Mouse (Mus musculus) hindbrain, embryonic 11.5 days (tissue): Measurements from ENCODE around the gene 1700066M21Rik. TPM values are rescaled to one million over a fixed set of nuclear protein-coding genes. Genes with fewer than 3 reads are reported as not detected.

ENCODE experiments used
- ATAC-seq: fragments of 200-750 bp; cut with Nextera tagmentation; 2 replicates; pipeline ENCODE4 v1.8.0; 2017; ENCODE audit warnings: mild to moderate bottlenecking, moderate TSS enrichment, moderate library complexity; ENCODE audit not compliant: low FRiP score
- DNase-seq: peaks from one replicate; pipeline ENCODE4 v3.0.0-alpha.2; 2015; ENCODE audit warnings: low spot score
- H3K27ac ChIP-seq: fragments of 300-500 bp; sonication (generic); 2 replicates; pipeline ENCODE4 v1.5.1; 2014; ENCODE audit warnings: mild to moderate bottlenecking, low read depth, low read length
- H3K27me3 ChIP-seq: fragments of 300-500 bp; sonication (generic); 2 replicates; pipeline ENCODE4 v1.6.1; 2014; ENCODE audit warnings: mild to moderate bottlenecking, low read length, moderate library complexity, mixed read lengths; ENCODE audit not compliant: control insufficient read depth, insufficient read depth
- H3K36me3 ChIP-seq: fragments of 300-500 bp; sonication (generic); 2 replicates; pipeline ENCODE4 v1.6.1; 2014; ENCODE audit warnings: mild to moderate bottlenecking, low read length, moderate library complexity, mixed read lengths; ENCODE audit not compliant: control insufficient read depth, insufficient read depth
- H3K4me1 ChIP-seq: fragments of 300-500 bp; sonication (generic); replicated peaks from 2 replicates; pipeline ENCODE4 v1.6.1; 2014; ENCODE audit warnings: low read length, mixed read lengths; ENCODE audit not compliant: control insufficient read depth, insufficient read depth
- H3K4me2 ChIP-seq: fragments of 300-500 bp; sonication (generic); replicated peaks from 2 replicates; pipeline ENCODE4 v1.6.1; 2014; ENCODE audit warnings: mild to moderate bottlenecking, low read depth, low read length
- H3K4me3 ChIP-seq: fragments of 300-500 bp; sonication (generic); 2 replicates; pipeline ENCODE4 v1.5.1; 2014; ENCODE audit warnings: low read depth, low read length
- H3K9ac ChIP-seq: fragments of 300-500 bp; sonication (generic); 2 replicates; pipeline ENCODE4 v1.6.1; 2014; ENCODE audit warnings: low read depth, low read length
- H3K9me3 ChIP-seq: fragments of 300-500 bp; sonication (generic); 2 replicates; pipeline ENCODE4 v1.6.1; 2016; ENCODE audit warnings: low read length; ENCODE audit not compliant: control insufficient read depth
- WGBS: fragments of 180-500 bp; shearing (Covaris S2); extraction: QIAGEN DNeasy Blood & Tissue Kit; methylation state at CpG from one replicate; pipeline ENCODE4 v1.1.7; 2014; 5-methylcytosine and 5-hydroxymethylcytosine counted together
- polyA plus RNA-seq: library from polyadenylated mRNA; unstranded; fragments of >200 nt; fragmentation: Nextera tagmentation; extraction: Ambion mirVana; gene quantifications from 2 replicates; pipeline ENCODE4 v1.2.1, GENCODE M21; 2014

Gene 1700066M21Rik
- polyA plus RNA-seq, 1 experiment from 2014 or later = 15.7 TPM

DNA sequence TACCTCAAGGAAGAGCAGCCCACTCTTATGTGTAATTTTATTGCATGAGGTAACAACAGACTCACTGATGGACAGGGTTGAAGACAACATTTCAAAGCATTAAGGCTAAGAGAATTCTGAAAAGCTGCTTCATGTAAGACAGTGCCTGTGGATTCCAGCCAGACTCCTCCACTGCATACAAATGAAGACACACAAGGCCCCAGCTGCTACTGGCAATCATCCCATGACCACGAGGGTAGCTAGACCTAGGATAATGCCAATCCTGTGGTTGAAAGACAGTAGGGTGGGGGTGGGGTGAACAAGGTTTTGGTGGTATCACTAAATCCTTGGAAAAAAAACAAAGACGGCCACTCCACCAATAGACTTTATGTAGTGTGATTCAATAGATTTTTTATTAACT is 10.5 kb downstream of the 1700066M21Rik start:
- Histone ChIP-seq H3K4me1 (no peaks in the 10 kb centered on the region), H3K4me3 (no peak overlapping the region), H3K36me3 (no peaks in the 10 kb centered on the region), H3K27me3 (no peaks in the 10 kb centered on the region), H3K9ac (no peak overlapping the region), H3K9me3 (no peaks in the 10 kb centered on the region), H3K27ac (no peak overlapping the region), H3K4me2 (no peak overlapping the region)
- WGBS = 71% methylated on average over 2 of the region's 2 CpGs
- 0 out of 2 replicates have a peak, but pooled peaks have one; percentile 51 for ATAC-seq
- DNase-seq = no peak

DNA sequence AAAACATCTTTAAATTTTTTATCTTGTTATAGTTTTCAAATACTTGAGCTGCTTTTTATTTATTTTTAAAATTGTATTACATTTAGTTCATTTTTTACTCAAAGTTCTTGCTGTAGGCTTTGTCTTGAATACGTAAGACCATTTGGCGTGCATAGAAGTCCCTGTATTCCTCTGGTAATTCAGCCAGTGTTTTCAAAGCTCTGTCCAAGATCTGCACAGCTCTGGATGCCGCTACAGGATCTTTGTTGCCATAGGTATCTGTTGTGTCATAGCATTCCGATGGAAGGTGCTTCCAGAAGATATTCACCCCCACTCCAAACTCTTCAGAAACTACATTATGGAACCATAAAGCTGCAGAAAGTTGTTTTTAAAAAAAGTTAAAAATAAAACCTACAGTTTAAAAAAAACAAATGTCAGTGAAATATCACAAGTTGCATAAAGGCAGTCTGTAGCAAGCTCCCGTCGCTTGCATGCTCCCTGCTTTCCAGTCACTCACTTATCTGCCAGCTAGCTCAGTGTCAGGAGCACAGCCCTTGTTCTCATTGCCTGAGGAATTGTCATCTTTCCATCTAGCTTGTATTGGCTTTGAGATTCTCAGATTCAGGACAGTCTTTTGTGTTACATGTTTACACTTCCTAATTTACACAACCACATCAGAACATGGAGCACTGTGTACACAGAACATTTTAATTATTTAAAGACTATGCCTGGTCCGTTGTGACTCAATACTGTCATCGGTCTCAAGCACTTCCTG is 11.2 kb downstream of the 1700066M21Rik start:
- Histone ChIP-seq H3K4me1 (no peaks in the 10 kb centered on the region), H3K4me2 (no peak overlapping the region), H3K9me3 (no peaks in the 10 kb centered on the region), H3K27me3 (no peaks in the 10 kb centered on the region), H3K4me3 (no peak overlapping the region), H3K36me3 (no peaks in the 10 kb centered on the region), H3K9ac (no peak overlapping the region), H3K27ac (no peak overlapping the region)
- 95% methylated on average over 8 of the region's 8 CpGs for WGBS
- ATAC-seq = no peak
- DNase-seq = no peak

DNA sequence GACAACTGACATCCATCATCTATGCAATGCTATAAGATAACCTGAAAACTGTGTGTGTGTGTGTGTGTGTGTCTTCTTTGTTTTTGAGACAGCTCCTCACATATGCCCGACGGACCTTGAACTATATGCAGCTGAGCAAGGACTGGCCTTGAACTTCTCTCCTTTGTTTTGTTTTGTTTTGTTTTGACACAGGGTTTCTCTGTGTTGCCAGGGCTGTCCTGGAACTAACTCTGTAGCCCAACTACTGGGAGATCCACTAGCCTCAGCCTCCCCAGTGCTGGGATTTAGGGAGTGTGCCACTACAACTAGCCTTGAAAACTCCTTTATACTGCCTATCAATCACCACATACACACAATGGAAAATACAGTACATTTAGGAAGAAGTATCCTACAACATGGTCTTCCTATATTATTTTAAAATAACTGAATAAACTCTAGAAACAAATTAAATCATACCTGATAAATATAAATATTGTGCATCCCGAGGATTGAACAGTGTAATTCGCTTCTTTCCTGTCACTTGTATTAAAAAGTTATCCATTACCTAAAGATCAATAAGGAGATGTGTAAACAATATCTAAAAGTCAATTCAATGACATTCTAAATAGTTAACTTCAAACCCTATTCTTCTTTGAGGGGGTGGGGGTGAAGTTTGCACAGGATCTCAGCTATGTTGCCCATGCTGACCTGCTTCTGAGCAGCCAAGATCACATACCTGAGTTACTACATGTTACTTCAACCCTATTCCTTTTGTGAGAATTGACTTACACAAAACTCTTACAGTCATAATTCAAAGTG is 13.8 kb downstream of the 1700066M21Rik start:
- Histone ChIP-seq H3K4me2 (no peak overlapping the region), H3K9me3 (no peaks in the 10 kb centered on the region), H3K9ac (no peak overlapping the region), H3K27ac (no peak overlapping the region), H3K4me3 (no peak overlapping the region), H3K36me3 (0 out of 2 replicates have a peak, but pooled peaks cover 2% of the 10 kb centered on the region), H3K4me1 (no peaks in the 10 kb centered on the region), H3K27me3 (no peaks in the 10 kb centered on the region)
- DNase-seq = no peak
- 95% methylated on average over 4 of the region's 4 CpGs for WGBS
- no peak for ATAC-seq

DNA sequence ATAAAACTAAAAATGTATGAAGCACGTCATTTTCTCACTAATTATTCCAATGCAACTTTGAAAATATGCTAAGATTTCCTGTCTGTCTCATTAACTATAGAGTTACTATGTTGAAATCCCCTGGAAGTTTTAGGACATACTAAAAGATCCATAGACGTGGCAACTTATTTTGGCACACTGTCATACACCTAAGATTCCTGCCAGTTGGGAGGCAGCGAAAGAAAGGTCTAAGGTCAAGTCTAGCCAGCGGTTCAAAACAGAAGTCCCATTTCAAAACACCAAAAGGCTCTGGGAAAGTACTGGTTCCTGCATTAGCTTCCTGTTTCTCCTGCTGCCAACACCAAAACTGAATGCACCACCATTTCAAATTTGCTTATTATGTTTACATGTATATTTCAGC is 15.0 kb downstream of the 1700066M21Rik start:
- Histone ChIP-seq H3K9me3 (no peaks in the 10 kb centered on the region), H3K4me3 (no peak overlapping the region), H3K4me2 (no peak overlapping the region), H3K36me3 (0 out of 2 replicates have a peak, but pooled peaks cover 2% of the 10 kb centered on the region), H3K4me1 (no peaks in the 10 kb centered on the region), H3K9ac (no peak overlapping the region), H3K27ac (no peak overlapping the region), H3K27me3 (no peaks in the 10 kb centered on the region)
- ATAC-seq = no peak
- DNase-seq = no peak
- 86% methylated on average over 4 of the region's 4 CpGs for WGBS

DNA sequence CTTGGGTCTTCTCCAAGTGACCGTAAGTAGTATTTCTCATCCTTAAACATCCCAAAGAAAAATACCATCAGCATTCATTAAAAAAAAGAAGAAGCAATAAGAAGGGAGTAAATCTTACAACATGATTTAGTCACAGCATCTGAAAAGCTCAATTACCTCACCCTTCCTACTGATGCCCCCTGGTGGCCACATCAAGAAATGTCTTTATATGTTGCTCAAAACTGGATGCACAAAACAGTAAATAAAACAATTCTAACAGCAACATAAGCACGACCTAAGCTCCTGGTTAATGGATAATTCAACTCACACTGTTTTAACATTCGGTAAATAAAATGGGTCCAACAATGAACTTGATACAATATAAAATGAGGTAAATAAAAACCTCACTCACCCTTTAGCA is 16.6 kb downstream of the 1700066M21Rik start:
- no peak overlapping the region for H3K9ac ChIP-seq
- peak; percentile 75 for DNase-seq
- no peak overlapping the region for H3K4me2 ChIP-seq
- H3K27me3 ChIP-seq = no peaks in the 10 kb centered on the region
- no peaks in the 10 kb centered on the region for H3K4me1 ChIP-seq
- H3K36me3 ChIP-seq = 0 out of 2 replicates have a peak, but pooled peaks cover 2% of the 10 kb centered on the region
- no peaks in the 10 kb centered on the region for H3K9me3 ChIP-seq
- ATAC-seq = no peak
- H3K27ac ChIP-seq = no peak overlapping the region
- WGBS = 65% methylated on average over 3 of the region's 3 CpGs
- no peak overlapping the region for H3K4me3 ChIP-seq

DNA sequence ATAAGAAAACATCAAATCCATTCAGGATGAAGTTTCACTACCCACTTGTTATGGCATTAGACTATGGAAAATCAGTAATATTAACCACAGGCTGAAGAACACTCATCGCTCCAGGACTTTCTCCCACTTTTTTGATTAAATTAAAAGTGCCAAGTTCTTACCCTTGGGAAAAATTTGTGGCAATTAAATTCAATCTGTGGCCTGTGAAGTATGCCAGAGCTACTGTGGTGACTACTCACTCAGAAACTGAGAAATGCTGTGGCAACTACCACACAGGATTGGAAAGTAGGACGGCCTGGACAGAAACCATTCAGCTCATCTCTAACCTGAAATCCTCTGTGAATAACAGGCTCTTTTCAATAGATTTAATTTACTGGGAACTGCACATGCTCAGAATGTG is 22.9 kb downstream of the 1700066M21Rik start:
- H3K4me2 ChIP-seq = no peak overlapping the region
- DNase-seq (no peak), ATAC-seq (no peak)
- H3K4me3 ChIP-seq = no peak overlapping the region
- no peak overlapping the region for H3K9ac ChIP-seq
- H3K36me3 ChIP-seq = 0 out of 2 replicates have a peak, but pooled peaks cover 2% of the 10 kb centered on the region
- no peaks in the 10 kb centered on the region for H3K4me1 ChIP-seq
- no peaks in the 10 kb centered on the region for H3K9me3 ChIP-seq
- no peak overlapping the region for H3K27ac ChIP-seq
- whole genome bisulfite sequencing = 90% methylated on average over 2 of the region's 2 CpGs
- H3K27me3 ChIP-seq = no peaks in the 10 kb centered on the region

DNA sequence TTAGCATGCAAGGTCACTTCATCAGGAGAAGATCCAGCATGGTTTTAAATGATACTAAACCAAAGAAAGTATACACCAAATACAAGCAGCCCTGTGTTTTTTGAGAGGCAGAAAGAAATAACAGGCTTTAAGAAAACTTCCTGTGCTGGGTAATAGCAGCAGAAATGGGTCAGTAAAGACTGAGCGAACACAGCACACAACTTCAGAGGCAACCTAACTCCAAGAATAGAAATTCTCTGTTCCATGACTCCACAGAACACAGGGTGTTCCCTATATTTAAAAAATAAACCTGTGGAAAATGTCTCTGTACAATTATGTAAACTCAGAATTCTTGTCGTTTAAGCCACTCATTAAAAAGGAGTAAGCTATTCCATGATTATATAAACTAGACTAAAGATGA is 23.5 kb downstream of the 1700066M21Rik start:
- H3K9me3 ChIP-seq = no peaks in the 10 kb centered on the region
- no peak overlapping the region for H3K4me3 ChIP-seq
- 91% methylated on average over 2 of the region's 2 CpGs for WGBS
- ATAC-seq (no peak), DNase-seq (no peak)
- no peak overlapping the region for H3K27ac ChIP-seq
- H3K36me3 ChIP-seq = no peaks in the 10 kb centered on the region
- H3K4me1 ChIP-seq = no peaks in the 10 kb centered on the region
- H3K27me3 ChIP-seq = no peaks in the 10 kb centered on the region
- no peak overlapping the region for H3K4me2 ChIP-seq
- no peak overlapping the region for H3K9ac ChIP-seq

DNA sequence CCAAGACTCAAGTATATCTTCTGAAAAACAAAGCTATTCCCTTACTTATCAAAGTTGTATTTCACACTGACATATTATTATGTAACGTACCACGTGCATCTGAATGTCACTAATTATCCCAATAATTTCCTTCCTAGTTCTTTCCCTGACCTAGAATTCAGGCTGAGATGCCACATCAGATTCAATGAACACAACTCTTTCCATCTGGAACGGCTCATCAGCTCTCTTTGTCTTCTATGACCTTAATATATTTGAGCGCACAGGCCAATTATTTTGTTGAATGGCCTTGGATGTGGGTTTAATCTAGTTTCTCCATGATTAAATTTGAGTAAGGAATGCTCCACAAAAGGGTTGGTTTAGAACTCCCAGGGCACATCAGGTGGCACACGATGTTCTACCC is 24.7 kb downstream of the 1700066M21Rik start:
- no peak overlapping the region for H3K4me2 ChIP-seq
- no peak for ATAC-seq

More for the DNA sequence above, 24.7 kb downstream of the 1700066M21Rik start:
- Histone ChIP-seq H3K27ac (no peak overlapping the region), H3K27me3 (no peaks in the 10 kb centered on the region), H3K9ac (no peak overlapping the region), H3K9me3 (no peaks in the 10 kb centered on the region), H3K4me1 (no peaks in the 10 kb centered on the region), H3K36me3 (no peaks in the 10 kb centered on the region), H3K4me3 (no peak overlapping the region)
- WGBS = 95% methylated on average over 5 of the region's 5 CpGs
- no peak for DNase-seq
